Mouse (Mus musculus) small intestine, adult 2 months (tissue): ENCODE measurements around the gene Hoxd13. TPM values are rescaled to one million over a fixed set of nuclear protein-coding genes. Genes with fewer than 3 reads are reported as not detected.
A peak's percentile ranks its signal among the peaks of the same experiment; 100 is the strongest.

ENCODE experiments used
- H3K27ac ChIP-seq: fragments of 200-500 bp; 2 replicates; pipeline ENCODE4 v1.5.1; 2012; ENCODE audit warnings: low read depth, low read length, control low read depth, inconsistent platforms; ENCODE audit not compliant: insufficient read depth
- H3K27me3 ChIP-seq: fragments of 200-500 bp; 2 replicates; pipeline ENCODE4 v1.6.1; 2012; ENCODE audit warnings: mild to moderate bottlenecking, moderate library complexity, low read length, inconsistent platforms; ENCODE audit not compliant: control insufficient read depth, insufficient read depth
- H3K36me3 ChIP-seq: fragments of 200-500 bp; 2 replicates; pipeline ENCODE4 v1.6.1; 2012; ENCODE audit warnings: mild to moderate bottlenecking, low read length, control low read depth, inconsistent platforms; ENCODE audit not compliant: control insufficient read depth, insufficient read depth
- H3K4me1 ChIP-seq: fragments of 200-500 bp; 2 replicates; pipeline ENCODE4 v1.6.1; 2012; ENCODE audit warnings: low read length, inconsistent platforms, mixed read lengths; ENCODE audit not compliant: control insufficient read depth, insufficient read depth, insufficient read length
- H3K4me3 ChIP-seq: fragments of 200-500 bp; 2 replicates; pipeline ENCODE4 v1.5.1; 2012; ENCODE audit warnings: low read depth, mild to moderate bottlenecking, control low read depth, inconsistent platforms, low read length, moderate library complexity
- CTCF ChIP-seq: fragments of 200-500 bp; IDR thresholded peaks from 2 replicates; pipeline ENCODE4 v1.5.1; 2012; ENCODE audit warnings: low read depth, mild to moderate bottlenecking, control low read depth, inconsistent platforms, low read length, moderate library complexity, mixed read lengths; ENCODE audit not compliant: insufficient replicate concordance, insufficient read length; ENCODE audit errors: extremely low read depth
- POLR2A ChIP-seq: fragments of 200-500 bp; IDR thresholded peaks from 2 replicates; pipeline ENCODE4 v1.6.1; 2012; ENCODE audit warnings: low read depth, mild to moderate bottlenecking, control low read depth, inconsistent platforms, low read length, moderate library complexity
- WGBS: fragments of 180-500 bp; shearing (Covaris S2); methylation state at CpG from one replicate; pipeline ENCODE4 v1.1.7; 2018; 5-methylcytosine and 5-hydroxymethylcytosine counted together
- polyA plus RNA-seq: library from polyadenylated mRNA; depleted of rRNA; stranded (reverse); fragments of >200 nt; gene quantifications from 2 replicates; pipeline ENCODE4 v1.2.3, GENCODE M21; 2012

The Hoxd13 gene
- polyA plus RNA-seq, 1 experiment, result not detected

GRCm38 (mm10) chr2:74711721-74712621 lies 43.9 kb downstream of the Hoxd13 start, which contains the start of the genes Hoxd3 and Hoxd4:
Hoxd3 (plus strand) TSS chr2:74711927.
Hoxd4 (plus strand) TSS chr2:74711929.
- no peak within 1 kb of the TSS for H3K27ac ChIP-seq
- H3K4me1 ChIP-seq, result peaks cover 4% of the 10 kb centered on the region
- TF ChIP-seq POLR2A (no peak), CTCF (no peak)
- peaks cover 57% of the 10 kb centered on the region for H3K27me3 ChIP-seq
- peak within 1 kb of the TSS; percentile 66 for H3K4me3 ChIP-seq
- no peaks in the 10 kb centered on the region for H3K36me3 ChIP-seq
- WGBS, result 1% methylated on average over 65 of the region's 65 CpGs

- H3K4me3 ChIP-seq, result no peak overlapping the region
- H3K27ac ChIP-seq, result no peak overlapping the region
- H3K27me3 ChIP-seq, result peaks cover 49% of the 10 kb centered on the region
- TF ChIP-seq POLR2A, result no peak
- no peak for TF ChIP-seq CTCF
- H3K4me1 ChIP-seq, result peaks cover 4% of the 10 kb centered on the region
- H3K36me3 ChIP-seq, result no peaks in the 10 kb centered on the region
- WGBS, result 30% methylated on average over 19 of the region's 19 CpGs
Measured at GRCm38 (mm10) chr2:74713239-74714150, 45.4 kb downstream of the Hoxd13 start.

- H3K36me3 ChIP-seq, result no peaks in the 10 kb centered on the region
- H3K27ac ChIP-seq, result no peak overlapping the region
- peaks cover 4% of the 10 kb centered on the region for H3K4me1 ChIP-seq
- H3K27me3 ChIP-seq, result peaks cover 45% of the 10 kb centered on the region
- 30% methylated on average over 18 of the region's 18 CpGs for WGBS
- H3K4me3 ChIP-seq, result no peak overlapping the region
- TF ChIP-seq POLR2A, result no peak
- no peak for TF ChIP-seq CTCF
Measured at GRCm38 (mm10) chr2:74714156-74714789, 46.2 kb downstream of the Hoxd13 start.

GRCm38 (mm10) chr2:74714881-74715280 lies 46.8 kb downstream of the Hoxd13 start:
- peaks cover 4% of the 10 kb centered on the region for H3K4me1 ChIP-seq
- TF ChIP-seq POLR2A, result no peak
- TF ChIP-seq CTCF, result no peak
- no peak overlapping the region; the same call in 1 of the 2 replicates for H3K4me3 ChIP-seq
- H3K36me3 ChIP-seq, result no peaks in the 10 kb centered on the region
- H3K27me3 ChIP-seq, result peaks cover 42% of the 10 kb centered on the region
- 7% methylated on average over 14 of the region's 14 CpGs for WGBS
- H3K27ac ChIP-seq, result no peak overlapping the region

GRCm38 (mm10) chr2:74715504-74716241 lies 47.6 kb downstream of the Hoxd13 start:
- Histone ChIP-seq H3K4me3 (peak overlapping the region; percentile 39), H3K27me3 (peaks cover 36% of the 10 kb centered on the region), H3K27ac (no peak overlapping the region), H3K4me1 (peaks cover 5% of the 10 kb centered on the region), H3K36me3 (no peaks in the 10 kb centered on the region)
- WGBS, result 5% methylated on average over 26 of the region's 26 CpGs
- TF ChIP-seq POLR2A, result no peak
- TF ChIP-seq CTCF, result peak; percentile 85

GRCm38 (mm10) chr2:74720384-74720783 lies 52.3 kb downstream of the Hoxd13 start:
- WGBS, result 37% methylated on average over 2 of the region's 2 CpGs
- H3K4me3 ChIP-seq, result no peak overlapping the region
- TF ChIP-seq POLR2A (no peak), CTCF (no peak)
- H3K36me3 ChIP-seq, result no peaks in the 10 kb centered on the region
- H3K4me1 ChIP-seq, result peaks cover 10% of the 10 kb centered on the region
- peaks cover 13% of the 10 kb centered on the region for H3K27me3 ChIP-seq
- no peak overlapping the region for H3K27ac ChIP-seq
